ENCODE assay signal across 18 mouse cellular contexts in the genomic region with DNA sequence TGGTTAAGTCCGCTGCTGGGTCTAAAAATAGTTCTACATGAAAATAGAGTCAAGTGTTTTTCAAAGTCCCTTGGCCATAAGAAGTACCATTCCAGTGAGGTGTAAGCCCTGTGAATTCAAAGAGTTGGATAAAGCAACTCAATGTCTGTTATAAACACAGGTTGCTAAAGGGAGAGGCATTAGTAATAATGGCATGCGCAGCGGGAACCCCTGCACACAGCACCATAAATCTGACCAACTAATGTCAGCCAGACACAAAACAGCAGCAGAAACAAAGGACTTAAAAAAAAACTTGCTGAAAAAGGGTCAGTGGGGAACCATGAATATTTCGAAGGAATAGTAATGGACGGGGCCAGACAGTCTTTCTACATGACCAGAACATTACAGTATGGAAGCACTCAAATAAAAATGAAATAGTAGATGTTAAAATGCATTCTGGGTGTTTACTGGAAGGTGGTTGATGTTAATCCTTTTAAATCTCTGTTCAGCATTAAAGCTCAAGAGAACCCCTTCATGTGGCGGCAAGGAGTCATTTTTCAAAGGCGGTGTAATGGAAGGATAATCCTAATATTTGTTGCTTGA. TPM values are rescaled to one million over a fixed set of nuclear protein-coding genes. Genes with fewer than 3 reads are reported as not detected.
DNase-seq lines count a peak whose midpoint lies in the region; ATAC-seq and TF ChIP-seq lines count a peak whose summit lies in the region.
"Had no signal": no experiment of that assay in that cellular context is flagged by ENCODE, and none has a peak within 500 bp of the region (broad histone marks: within the 10 kb centered on the region; RNA-seq: fewer than 3 reads in every experiment).

No protein-coding gene starts in this region.

- H3K4me1 ChIP-seq in intestine, embryonic 14.5 days (replicated peaks; ENCODE audit: control insufficient read depth, insufficient read depth, low read length): no peaks in the 10 kb centered on the region; the same call in 1 of the 2 replicates
- no peaks in the 10 kb centered on the region for H3K4me1 ChIP-seq in intestine, postnatal 0 days (replicated peaks; ENCODE audit: control insufficient read depth, insufficient read depth, low read length)
- peaks cover 13% of the 10 kb centered on the region; the same call in 1 of the 2 replicates for H3K4me1 ChIP-seq in neural tube, embryonic 13.5 days (replicated peaks)
- H3K4me1 ChIP-seq: forebrain, embryonic 13.5 days; heart, embryonic 12.5 days had no signal

- TF ChIP-seq CTCF in intestine, postnatal 0 days (IDR thresholded peaks at IDR 0.05; ENCODE audit: low read depth): no peak
- no peak for TF ChIP-seq CTCF in Patski (IDR thresholded peaks at IDR 0.05)

- no peak overlapping the region for H3K9ac ChIP-seq in intestine, embryonic 14.5 days (ENCODE audit: low read length)
- H3K9ac ChIP-seq in intestine, postnatal 0 days (ENCODE audit: low read depth, low read length): no peak overlapping the region
- H3K9ac ChIP-seq in neural tube, embryonic 13.5 days: no peak overlapping the region
- H3K9ac ChIP-seq: forebrain, embryonic 13.5 days; heart, embryonic 12.5 days had no signal

- H3K4me3 ChIP-seq in intestine, embryonic 14.5 days (ENCODE audit: low read depth, low read length): no peak overlapping the region
- no peak overlapping the region for H3K4me3 ChIP-seq in intestine, postnatal 0 days (ENCODE audit: low read depth, low read length)
- no peak overlapping the region for H3K4me3 ChIP-seq in neural tube, embryonic 13.5 days
- H3K4me3 ChIP-seq: forebrain, embryonic 13.5 days; heart, embryonic 12.5 days had no signal

- peak; percentile 36; the same call in 1 of the 2 replicates for ATAC-seq in intestine, embryonic 14.5 days (replicated peaks; ENCODE audit: low FRiP score, low TSS enrichment, low read depth)
- ATAC-seq in intestine, postnatal 0 days: no peak
- no peak for ATAC-seq in Patski
- peak; percentile 80 for ATAC-seq in neural tube, embryonic 13.5 days (ENCODE audit: low read depth)
- ATAC-seq: activated CD4-positive, CD25-positive, alpha-beta regulatory T cell, adult 4 months; forebrain, embryonic 13.5 days had no signal

- no peak for DNase-seq in intestine, embryonic 14.5 days (ENCODE audit: low spot score)
- peak; percentile 6 for DNase-seq in Patski (ENCODE audit: low read depth, low spot score)
- peak; percentile 75 for DNase-seq in hindlimb bud, embryonic 11.5 days (ENCODE audit: extremely low spot score, low read depth, low spot score)
- DNase-seq in right cerebral cortex, postnatal 36 days (ENCODE audit: low spot score in 2 of 2): no peak
- no peak for DNase-seq in right cerebral cortex, postnatal 4 days
- no peak for DNase-seq in adrenal gland, adult 18-20 months (ENCODE audit: low spot score in 2 of 2)
- DNase-seq: adrenal gland, postnatal 25 days; cerebellum, adult 18-20 months; kidney, postnatal 36 days; layer of hippocampus, adult 9-11 months; lung, adult 18-20 months; midbrain, embryonic 14.5 days had no signal

- H3K27me3 ChIP-seq in intestine, embryonic 14.5 days (replicated peaks; ENCODE audit: control insufficient read depth, insufficient read depth, low read length): no peaks in the 10 kb centered on the region
- H3K27me3 ChIP-seq in intestine, postnatal 0 days (replicated peaks; ENCODE audit: control insufficient read depth, insufficient read depth, low read length): no peaks in the 10 kb centered on the region
- no peaks in the 10 kb centered on the region for H3K27me3 ChIP-seq in Patski
- H3K27me3 ChIP-seq in neural tube, embryonic 13.5 days: no peaks in the 10 kb centered on the region
- H3K27me3 ChIP-seq: forebrain, embryonic 13.5 days; heart, embryonic 12.5 days had no signal

- H3K4me2 ChIP-seq in intestine, embryonic 14.5 days (ENCODE audit: low read length): no peak overlapping the region
- no peak overlapping the region for H3K4me2 ChIP-seq in intestine, postnatal 0 days (replicated peaks; ENCODE audit: low read depth)
- no peak overlapping the region for H3K4me2 ChIP-seq in neural tube, embryonic 13.5 days
- H3K4me2 ChIP-seq: forebrain, embryonic 13.5 days; heart, embryonic 12.5 days had no signal

- in situ Hi-C loops in Patski (cut with MboI; ENCODE audit: low pct_unique_long_range_greater_than_20kb): no loop called here

- WGBS in intestine, embryonic 14.5 days: 44% methylated on average over 7 of the region's 7 CpGs
- WGBS in intestine, postnatal 0 days: 66% methylated on average over 7 of the region's 7 CpGs
- WGBS in neural tube, embryonic 13.5 days: 33% methylated on average over 7 of the region's 7 CpGs

- CTCF ChIA-PET in Patski (lab: Charles Lee): no interaction called here

- H3K36me3 ChIP-seq in intestine, embryonic 14.5 days (ENCODE audit: control insufficient read depth, insufficient read depth, low read length): no peaks in the 10 kb centered on the region
- no peaks in the 10 kb centered on the region for H3K36me3 ChIP-seq in intestine, postnatal 0 days (ENCODE audit: control insufficient read depth, insufficient read depth)
- H3K36me3 ChIP-seq in neural tube, embryonic 13.5 days: no peaks in the 10 kb centered on the region
- H3K36me3 ChIP-seq: heart, embryonic 12.5 days had no signal

- H3K27ac ChIP-seq in intestine, embryonic 14.5 days (ENCODE audit: low read depth): peak overlapping the region; percentile 33; the same call in 1 of the 2 replicates
- H3K27ac ChIP-seq in intestine, postnatal 0 days (ENCODE audit: low read depth, low read length): no peak overlapping the region
- no peak overlapping the region for H3K27ac ChIP-seq in neural tube, embryonic 13.5 days (replicated peaks)
- H3K27ac ChIP-seq: forebrain, embryonic 13.5 days had no signal

- POLR2A ChIA-PET in Patski (lab: Charles Lee): no interaction called here

- no peaks in the 10 kb centered on the region for H3K9me3 ChIP-seq in intestine, embryonic 14.5 days (ENCODE audit: control insufficient read depth, low read length)
- no peaks in the 10 kb centered on the region for H3K9me3 ChIP-seq in intestine, postnatal 0 days (ENCODE audit: control insufficient read depth)
- H3K9me3 ChIP-seq in neural tube, embryonic 13.5 days: no peaks in the 10 kb centered on the region; the same call in 1 of the 2 replicates
- H3K9me3 ChIP-seq: forebrain, embryonic 13.5 days; heart, embryonic 12.5 days had no signal

RNA-seq across cellular contexts. Expression of gene Csl, which starts 52.7 kb away (rescaled TPM):
- polyA plus RNA-seq in intestine, embryonic 14.5 days (2014; fragmentation: Nextera tagmentation; extraction: Ambion mirVana): 0.12 TPM in 1 of 2 replicates, not detected in the other
- 0.09 and 0.12 TPM in 2 replicates for polyA plus RNA-seq in intestine, postnatal 0 days (2015; fragmentation: Nextera tagmentation; extraction: Ambion mirVana)
- 0.21 TPM for polyA plus RNA-seq in Patski (2021)
- polyA plus RNA-seq in neural tube, embryonic 13.5 days (2015; fragmentation: Nextera tagmentation; extraction: Ambion mirVana): 0.10 and 0.15 TPM in 2 replicates
- 1 to 10 TPM; 1.1 to 2.5 TPM for total RNA-seq in adrenal gland, adult 18-20 months (2021)
- total RNA-seq: liver, adult 2 months had no signal

Comparison
In these comparisons a context has a peak if more than half of its experiments do, and no peak if none do; other contexts are left out.
1. ATAC-seq: peak in intestine, embryonic 14.5 days (single experiment) and neural tube, embryonic 13.5 days (single experiment); none in intestine, postnatal 0 days (single experiment) and Patski (single experiment).
2. DNase-seq: peak in Patski (single experiment) and hindlimb bud, embryonic 11.5 days (single experiment); none in intestine, embryonic 14.5 days (single experiment), right cerebral cortex, postnatal 36 days (0 of 2), right cerebral cortex, postnatal 4 days (single experiment) and adrenal gland, adult 18-20 months (0 of 2).